Mouse (Mus musculus): Measurements from ENCODE around the gene Kmt5c. TPM values are rescaled to one million over a fixed set of nuclear protein-coding genes. Genes with fewer than 3 reads are reported as not detected.
"Not testable (repeated sequence)": the region's sequence is repeated elsewhere in the genome, so short reads cannot be mapped to it uniquely, and the experiment has no call there.

The Kmt5c gene
- total and polyA plus RNA-seq, 2 experiments = 7.8 to 35.1 TPM

- 86% methylated on average over 14 of the region's 14 CpGs for WGBS
- H3K27ac ChIP-seq (replicated peaks; ENCODE audit: insufficient read depth, low read depth, low read length) = no peak overlapping the region
- H3K4me1 ChIP-seq (ENCODE audit: control insufficient read depth, insufficient read depth, low read length) = peaks cover 6% of the 10 kb centered on the region; the same call in 1 of the 2 replicates
- H3K27me3 ChIP-seq (ENCODE audit: control insufficient read depth, insufficient read depth, low read length) = no peaks in the 10 kb centered on the region
- no peak for DNase-seq (ENCODE audit: extremely low read depth, low read depth, low spot score)
- H3K79me2 ChIP-seq (ENCODE audit: control insufficient read depth, insufficient read depth, low read length) = peaks cover 5% of the 10 kb centered on the region; the same call in 1 of the 2 replicates
- H3K4me3 ChIP-seq (ENCODE audit: insufficient read depth, low read depth, low read length) = no peak overlapping the region
- H3K36me3 ChIP-seq (ENCODE audit: control insufficient read depth, insufficient read depth, low read length) = no peaks in the 10 kb centered on the region; the same call in 1 of the 2 replicates
- H3K9ac ChIP-seq (ENCODE audit: low read depth, low read length) = no peak overlapping the region
- TF ChIP-seq CTCF (IDR thresholded peaks at IDR 0.05; ENCODE audit: low read depth, low read length) (no peak), POLR2A (IDR thresholded peaks at IDR 0.05; ENCODE audit: extremely low read depth, insufficient read depth, low read length) (no peak)
These were observed 43.9 kb downstream of the Kmt5c start for GRCm38 (mm10) chr7:4783667-4784268.

GRCm38 (mm10) chr7:4788499-4789435 is 48.9 kb downstream of the Kmt5c start:
- DNase-seq (ENCODE audit: extremely low read depth, low read depth, low spot score) = peak; percentile 33
- peak overlapping the region; percentile 95 for H3K9ac ChIP-seq (ENCODE audit: low read depth, low read length)
- H3K4me1 ChIP-seq (ENCODE audit: control insufficient read depth, insufficient read depth, low read length) = peaks cover 13% of the 10 kb centered on the region
- no peak for TF ChIP-seq POLR2A (IDR thresholded peaks at IDR 0.05; ENCODE audit: extremely low read depth, insufficient read depth, low read length)
- peak; percentile 46 for TF ChIP-seq CTCF (IDR thresholded peaks at IDR 0.05; ENCODE audit: low read depth, low read length)
- 1% methylated on average over 62 of the region's 64 CpGs for WGBS
- H3K4me3 ChIP-seq (ENCODE audit: insufficient read depth, low read depth, low read length) = peak overlapping the region; percentile 93
- no peaks in the 10 kb centered on the region; the same call in 1 of the 2 replicates for H3K36me3 ChIP-seq (ENCODE audit: control insufficient read depth, insufficient read depth, low read length)
- H3K79me2 ChIP-seq (ENCODE audit: control insufficient read depth, insufficient read depth, low read length) = peaks cover 11% of the 10 kb centered on the region; the same call in 1 of the 2 replicates
- no peaks in the 10 kb centered on the region for H3K27me3 ChIP-seq (ENCODE audit: control insufficient read depth, insufficient read depth, low read length)
- H3K27ac ChIP-seq (replicated peaks; ENCODE audit: insufficient read depth, low read depth, low read length) = peak overlapping the region; percentile 84

- Histone ChIP-seq H3K79me2 (ENCODE audit: control insufficient read depth, insufficient read depth, low read length) (peaks cover 11% of the 10 kb centered on the region; the same call in 1 of the 2 replicates), H3K4me1 (ENCODE audit: control insufficient read depth, insufficient read depth, low read length) (peaks cover 16% of the 10 kb centered on the region), H3K4me3 (ENCODE audit: insufficient read depth, low read depth, low read length) (peak within 1 kb of the TSS; percentile 93), H3K36me3 (ENCODE audit: control insufficient read depth, insufficient read depth, low read length) (peaks cover 1% of the 10 kb centered on the region; the same call in 1 of the 2 replicates), H3K9ac (ENCODE audit: low read depth, low read length) (peak within 1 kb of the TSS; percentile 95), H3K27me3 (ENCODE audit: control insufficient read depth, insufficient read depth, low read length) (no peaks in the 10 kb centered on the region), H3K27ac (replicated peaks; ENCODE audit: insufficient read depth, low read depth, low read length) (peak within 1 kb of the TSS; percentile 84)
- DNase-seq (ENCODE audit: extremely low read depth, low read depth, low spot score) = peak; percentile 81
- no peak for TF ChIP-seq CTCF (IDR thresholded peaks at IDR 0.05; ENCODE audit: low read depth, low read length)
- 0 out of 2 replicates have a peak, but pooled peaks have one; percentile 19 for TF ChIP-seq POLR2A (IDR thresholded peaks at IDR 0.05; ENCODE audit: extremely low read depth, insufficient read depth, low read length)
- 4% methylated on average over 40 of the region's 40 CpGs for WGBS
These were observed 49.6 kb downstream of the Kmt5c start, which contains the start of gene Tmem238 for GRCm38 (mm10) chr7:4789436-4789935. TSS of gene Tmem238 (minus strand) at chr7:4789656.

- peak within 1 kb of the TSS; percentile 82 for H3K4me3 ChIP-seq (ENCODE audit: insufficient read depth, low read depth, low read length)
- no peaks in the 10 kb centered on the region for H3K27me3 ChIP-seq (ENCODE audit: control insufficient read depth, insufficient read depth, low read length)
- H3K27ac ChIP-seq (replicated peaks; ENCODE audit: insufficient read depth, low read depth, low read length) = peak within 1 kb of the TSS; percentile 83
- DNase-seq (ENCODE audit: extremely low read depth, low read depth, low spot score) = peak; percentile 88
- peak within 1 kb of the TSS; percentile 86 for H3K9ac ChIP-seq (ENCODE audit: low read depth, low read length)
- H3K4me1 ChIP-seq (ENCODE audit: control insufficient read depth, insufficient read depth, low read length) = peaks cover 16% of the 10 kb centered on the region
- WGBS = under 1% methylated on average over 54 of the region's 54 CpGs
- peaks cover 9% of the 10 kb centered on the region; the same call in 1 of the 2 replicates for H3K79me2 ChIP-seq (ENCODE audit: control insufficient read depth, insufficient read depth, low read length)
- TF ChIP-seq CTCF (IDR thresholded peaks at IDR 0.05; ENCODE audit: low read depth, low read length) (no peak), POLR2A (IDR thresholded peaks at IDR 0.05; ENCODE audit: extremely low read depth, insufficient read depth, low read length) (peak; percentile 92)
- peaks cover 12% of the 10 kb centered on the region; the same call in 1 of the 2 replicates for H3K36me3 ChIP-seq (ENCODE audit: control insufficient read depth, insufficient read depth, low read length)
These were observed 52.6 kb downstream of the Kmt5c start, which contains the start of gene Rpl28 for GRCm38 (mm10) chr7:4792278-4793212. TSS of gene Rpl28 (plus strand) at chr7:4792874.

GRCm38 (mm10) chr7:4793248-4793647 is 53.3 kb downstream of the Kmt5c start:
- peak overlapping the region; percentile 82 for H3K4me3 ChIP-seq (ENCODE audit: insufficient read depth, low read depth, low read length)
- under 1% methylated on average over 31 of the region's 31 CpGs for WGBS
- peaks cover 15% of the 10 kb centered on the region for H3K4me1 ChIP-seq (ENCODE audit: control insufficient read depth, insufficient read depth, low read length)
- not testable (repeated sequence) for H3K27me3 ChIP-seq (ENCODE audit: control insufficient read depth, insufficient read depth, low read length); H3K79me2 ChIP-seq (ENCODE audit: control insufficient read depth, insufficient read depth, low read length); DNase-seq (ENCODE audit: extremely low read depth, low read depth, low spot score)
- H3K9ac ChIP-seq (ENCODE audit: low read depth, low read length) = peak overlapping the region; percentile 86
- peak overlapping the region; percentile 65; the same call in 1 of the 2 replicates for H3K27ac ChIP-seq (replicated peaks; ENCODE audit: insufficient read depth, low read depth, low read length)
- peaks cover 12% of the 10 kb centered on the region; the same call in 1 of the 2 replicates for H3K36me3 ChIP-seq (ENCODE audit: control insufficient read depth, insufficient read depth, low read length)

Measured in liver, adult 2 months (tissue).